Mouse (Mus musculus) liver (tissue): ENCODE results near the gene Dgki.

Experiments
- DNase-seq: peaks from one replicate; pipeline ENCODE4 v3.0.0-alpha.2; 2020; ENCODE audit warnings: mixed read lengths

The Dgki gene

GRCm38 (mm10) chr6:37057536-37057935 lies 242.4 kb downstream of the Dgki start:
- DNase-seq, result no peak

GRCm38 (mm10) chr6:37055634-37056033 lies 244.3 kb downstream of the Dgki start:
- no peak for DNase-seq

- DNase-seq, result no peak
Measured at GRCm38 (mm10) chr6:37055128-37055527, 244.9 kb downstream of the Dgki start.

- DNase-seq, result no peak
Measured at GRCm38 (mm10) chr6:37054435-37055020, 245.5 kb downstream of the Dgki start.

GRCm38 (mm10) chr6:37053411-37053810 lies 246.6 kb downstream of the Dgki start:
- DNase-seq, result no peak

- no peak for DNase-seq
Measured at GRCm38 (mm10) chr6:37051652-37052051, 248.3 kb downstream of the Dgki start.

GRCm38 (mm10) chr6:37051150-37051549 lies 248.8 kb downstream of the Dgki start:
- DNase-seq, result no peak

- no peak for DNase-seq
Measured at GRCm38 (mm10) chr6:37047611-37048129, 252.3 kb downstream of the Dgki start.

GRCm38 (mm10) chr6:37046152-37046788 lies 253.7 kb downstream of the Dgki start:
- DNase-seq, result peak; percentile 40

- DNase-seq, result no peak
Measured at GRCm38 (mm10) chr6:37044796-37045195, 255.2 kb downstream of the Dgki start.

GRCm38 (mm10) chr6:37038444-37038843 lies 261.5 kb downstream of the Dgki start:
- DNase-seq, result peak; percentile 15

- DNase-seq, result peak; percentile 35
Measured at GRCm38 (mm10) chr6:37037115-37037908, 262.7 kb downstream of the Dgki start.

GRCm38 (mm10) chr6:37035681-37036080 lies 264.3 kb downstream of the Dgki start:
- DNase-seq, result no peak

GRCm38 (mm10) chr6:37030986-37031385 lies 269.0 kb downstream of the Dgki start:
- no peak for DNase-seq

- DNase-seq, result no peak
Measured at GRCm38 (mm10) chr6:37030402-37030801, 269.6 kb downstream of the Dgki start.

- no peak for DNase-seq
Measured at GRCm38 (mm10) chr6:37028841-37029240, 271.1 kb downstream of the Dgki start.

GRCm38 (mm10) chr6:37028300-37028699 lies 271.7 kb downstream of the Dgki start:
- DNase-seq, result no peak

GRCm38 (mm10) chr6:37026343-37027243 lies 273.4 kb downstream of the Dgki start:
- DNase-seq, result no peak

GRCm38 (mm10) chr6:37016046-37016445 lies 283.9 kb downstream of the Dgki start:
- DNase-seq, result no peak

- DNase-seq, result no peak
Measured at GRCm38 (mm10) chr6:37011597-37011996, 288.4 kb downstream of the Dgki start.

- no peak for DNase-seq
Measured at GRCm38 (mm10) chr6:37007573-37007972, 292.4 kb downstream of the Dgki start.

GRCm38 (mm10) chr6:37004914-37005313 lies 295.1 kb downstream of the Dgki start:
- DNase-seq, result no peak

- DNase-seq, result no peak
Measured at GRCm38 (mm10) chr6:37003235-37003634, 296.7 kb downstream of the Dgki start.
